Mouse (Mus musculus): ENCODE results near the gene Thumpd2.

GRCm38 (mm10) chr17:81017132-81017531, 47.8 kb downstream of the Thumpd2 start:
- TF ChIP-seq CTCF (IDR thresholded peaks at IDR 0.05; ENCODE audit: borderline replicate concordance, insufficient read depth, low read length) (no peak; the same call in 1 of the 2 replicates), POLR2A (IDR thresholded peaks at IDR 0.05; ENCODE audit: low read depth, low read length) (no peak)

All from embryonic fibroblast, embryonic 13.5 days (primary cell).